Mouse (Mus musculus): ENCODE results near the gene Lingo1. TPM values are rescaled to one million over a fixed set of nuclear protein-coding genes. Genes with fewer than 3 reads are reported as not detected.

Gene Lingo1
- polyA plus RNA-seq, 1 experiment: 4.4 TPM

DNA sequence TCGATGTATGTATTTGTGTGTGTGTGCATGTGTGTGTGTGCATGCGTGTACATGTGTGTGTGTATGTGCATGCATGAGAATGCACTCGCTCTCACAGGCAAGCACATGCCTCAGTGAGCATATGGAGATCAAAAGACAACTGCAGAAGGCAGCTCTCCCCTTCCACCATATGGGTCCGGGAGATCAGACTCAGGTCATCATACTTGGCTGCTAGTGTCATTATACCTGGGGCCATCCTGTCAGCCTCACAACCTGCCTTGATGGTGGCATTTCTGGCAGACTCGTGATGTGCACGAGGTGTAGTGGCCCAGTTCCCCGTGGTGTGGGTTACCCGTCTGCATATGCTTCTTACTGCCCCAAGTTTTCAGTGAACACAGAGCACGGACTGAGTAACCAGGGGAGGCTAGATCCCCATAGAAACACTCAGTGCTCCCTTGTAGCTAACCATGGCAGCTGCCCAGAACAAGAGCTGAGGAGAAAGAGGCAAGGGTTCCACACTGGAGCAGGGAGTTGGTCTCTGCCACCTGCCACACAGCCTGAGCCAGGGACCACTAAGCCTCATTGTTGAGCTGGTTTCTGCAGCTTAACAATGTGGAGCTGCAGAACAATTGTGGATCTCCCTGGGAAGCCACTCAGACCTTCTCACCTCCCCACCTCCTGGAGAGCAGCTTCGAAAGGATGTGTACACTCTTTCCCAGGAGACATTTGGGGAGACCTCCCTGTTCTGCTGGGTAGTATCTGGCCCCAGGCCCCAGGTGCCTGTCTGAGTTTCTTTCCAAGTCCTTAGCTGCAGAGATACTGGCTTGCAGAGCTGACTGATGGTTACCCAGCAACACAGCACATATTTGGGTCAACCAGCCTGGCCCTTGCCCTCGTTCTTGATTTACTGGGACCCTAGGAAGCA, 212.9 kb downstream of the Lingo1 start:
- 69% methylated on average over 11 of the region's 11 CpGs for WGBS
- no peak for DNase-seq
- H3K4me3 ChIP-seq (replicated peaks; ENCODE audit: extremely low read depth, low read depth, low read length): no peak overlapping the region
- no peaks in the 10 kb centered on the region for H3K4me1 ChIP-seq (ENCODE audit: control insufficient read depth, insufficient read depth, low read length)
- TF ChIP-seq POLR2A (IDR thresholded peaks at IDR 0.05; ENCODE audit: borderline replicate concordance, extremely low read depth, low read depth, low read length): no peak
- TF ChIP-seq CTCF (IDR thresholded peaks at IDR 0.05; ENCODE audit: insufficient read depth, low read length): no peak

GRCm38 (mm10) chr9:56582628-56583027, 213.6 kb downstream of the Lingo1 start:
- no peak for DNase-seq
- 48% methylated on average over 8 of the region's 8 CpGs for WGBS

DNA sequence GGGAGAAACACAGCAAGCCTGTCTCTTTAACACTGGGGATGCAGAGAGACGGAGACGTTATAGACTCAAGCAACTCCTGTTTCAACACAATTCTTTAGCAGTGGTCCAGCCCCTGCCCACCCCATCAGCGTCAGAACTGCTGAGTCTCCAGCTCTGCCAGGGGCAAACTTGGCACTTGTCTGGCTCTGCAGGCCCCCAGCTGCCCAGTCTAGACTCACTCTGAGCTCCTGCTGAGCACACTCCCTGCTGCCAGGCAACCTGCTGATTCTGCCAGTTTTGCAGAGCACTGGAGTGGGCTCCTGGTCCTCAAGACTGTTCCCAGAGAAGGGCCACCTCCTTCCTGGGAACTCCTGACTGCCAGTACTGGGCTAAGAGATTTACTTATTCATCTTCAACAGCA, 214.6 kb downstream of the Lingo1 start:
- Histone ChIP-seq H3K4me3 (replicated peaks; ENCODE audit: extremely low read depth, low read depth, low read length) (no peak overlapping the region), H3K4me1 (ENCODE audit: control insufficient read depth, insufficient read depth, low read length) (no peaks in the 10 kb centered on the region)
- 56% methylated on average over 3 of the region's 3 CpGs for WGBS
- no peak for DNase-seq
- TF ChIP-seq POLR2A (IDR thresholded peaks at IDR 0.05; ENCODE audit: borderline replicate concordance, extremely low read depth, low read depth, low read length) (no peak), CTCF (IDR thresholded peaks at IDR 0.05; ENCODE audit: insufficient read depth, low read length) (no peak)

More at GRCm38 (mm10) chr9:56582628-56583027, 213.6 kb downstream of the Lingo1 start:
- TF ChIP-seq CTCF (IDR thresholded peaks at IDR 0.05; ENCODE audit: insufficient read depth, low read length) (no peak), POLR2A (IDR thresholded peaks at IDR 0.05; ENCODE audit: borderline replicate concordance, extremely low read depth, low read depth, low read length) (no peak)
- Histone ChIP-seq H3K4me1 (ENCODE audit: control insufficient read depth, insufficient read depth, low read length) (no peaks in the 10 kb centered on the region), H3K4me3 (replicated peaks; ENCODE audit: extremely low read depth, low read depth, low read length) (no peak overlapping the region)

DNA sequence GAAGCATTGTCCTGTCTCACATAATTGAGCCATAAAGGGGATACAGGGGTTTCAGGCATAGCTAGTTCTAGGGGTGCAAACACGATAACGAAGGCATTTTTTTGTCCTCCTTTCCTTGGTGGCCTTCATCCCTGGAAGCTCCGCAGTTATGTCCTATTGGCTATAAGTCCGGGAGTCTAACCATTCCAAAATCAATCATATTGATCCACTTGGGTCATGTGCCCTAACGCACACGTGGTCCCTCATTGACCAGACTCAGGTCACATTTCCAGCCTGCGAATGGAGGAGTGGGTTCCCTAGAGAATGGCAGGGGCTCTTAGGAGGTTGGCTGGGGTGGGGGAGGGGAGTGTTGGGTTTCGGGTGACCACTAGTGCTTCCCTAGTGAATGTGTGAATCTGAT, 215.3 kb downstream of the Lingo1 start:
- 81% methylated on average over 8 of the region's 8 CpGs for WGBS
- DNase-seq: no peak
- Histone ChIP-seq H3K4me1 (ENCODE audit: control insufficient read depth, insufficient read depth, low read length) (no peaks in the 10 kb centered on the region), H3K4me3 (replicated peaks; ENCODE audit: extremely low read depth, low read depth, low read length) (no peak overlapping the region)
- TF ChIP-seq POLR2A (IDR thresholded peaks at IDR 0.05; ENCODE audit: borderline replicate concordance, extremely low read depth, low read depth, low read length) (no peak), CTCF (IDR thresholded peaks at IDR 0.05; ENCODE audit: insufficient read depth, low read length) (no peak)

GRCm38 (mm10) chr9:56580101-56580500, 216.2 kb downstream of the Lingo1 start:
- no peak for DNase-seq
- WGBS: 36% methylated on average over 4 of the region's 4 CpGs
- Histone ChIP-seq H3K4me3 (replicated peaks; ENCODE audit: extremely low read depth, low read depth, low read length) (no peak overlapping the region), H3K4me1 (ENCODE audit: control insufficient read depth, insufficient read depth, low read length) (no peaks in the 10 kb centered on the region)
- TF ChIP-seq POLR2A (IDR thresholded peaks at IDR 0.05; ENCODE audit: borderline replicate concordance, extremely low read depth, low read depth, low read length) (no peak), CTCF (IDR thresholded peaks at IDR 0.05; ENCODE audit: insufficient read depth, low read length) (no peak)

DNA sequence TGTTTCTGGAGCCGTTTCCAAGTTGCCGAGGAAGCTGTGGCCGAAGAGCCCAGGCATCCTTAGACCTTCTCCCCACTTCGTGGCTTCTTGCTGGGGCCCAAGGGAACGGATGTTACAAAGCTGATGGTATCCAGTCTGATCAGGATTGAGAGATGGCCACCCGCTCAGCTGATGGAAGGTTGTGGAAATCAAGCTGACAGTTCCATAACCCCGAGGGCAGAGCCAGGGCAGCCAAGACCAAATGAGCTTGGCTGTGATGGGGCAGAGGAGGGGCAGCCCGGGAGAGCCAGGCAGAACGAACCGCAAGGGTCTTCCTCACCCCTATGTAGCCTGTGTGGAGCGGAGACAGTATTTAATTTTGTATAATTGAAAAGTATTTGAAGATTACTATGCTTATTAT, 218.9 kb downstream of the Lingo1 start:
- TF ChIP-seq POLR2A (IDR thresholded peaks at IDR 0.05; ENCODE audit: borderline replicate concordance, extremely low read depth, low read depth, low read length) (no peak), CTCF (IDR thresholded peaks at IDR 0.05; ENCODE audit: insufficient read depth, low read length) (no peak)
- Histone ChIP-seq H3K4me1 (ENCODE audit: control insufficient read depth, insufficient read depth, low read length) (no peaks in the 10 kb centered on the region), H3K4me3 (replicated peaks; ENCODE audit: extremely low read depth, low read depth, low read length) (no peak overlapping the region)
- no peak for DNase-seq
- 67% methylated on average over 11 of the region's 11 CpGs for WGBS

- no peaks in the 10 kb centered on the region for H3K4me1 ChIP-seq (ENCODE audit: control insufficient read depth, insufficient read depth, low read length)
- TF ChIP-seq CTCF (IDR thresholded peaks at IDR 0.05; ENCODE audit: insufficient read depth, low read length) (no peak), POLR2A (IDR thresholded peaks at IDR 0.05; ENCODE audit: borderline replicate concordance, extremely low read depth, low read depth, low read length) (no peak)
- 36% methylated on average over 23 of the region's 23 CpGs for WGBS
- no peak overlapping the region for H3K4me3 ChIP-seq (replicated peaks; ENCODE audit: extremely low read depth, low read depth, low read length)
- DNase-seq: no peak
Observed at GRCm38 (mm10) chr9:56572534-56573479, 223.5 kb downstream of the Lingo1 start.

Other genes starting within 250 kb of the Lingo1 start
- 1.7 and 1.8 TPM in 2 replicates for gene Odf3l1, start 68.2 kb upstream of the Lingo1 start, polyA plus RNA-seq (2012; rRNA removed)
- 19.5 and 21.2 TPM in 2 replicates for gene Cspg4, start 68.6 kb upstream of the Lingo1 start, polyA plus RNA-seq (2012; rRNA removed)
- gene Snx33, start 131.9 kb upstream of the Lingo1 start, polyA plus RNA-seq (2012; rRNA removed): 22.4 and 23.6 TPM in 2 replicates
- 195 and 264 TPM in 2 replicates for gene Imp3, start 141.0 kb upstream of the Lingo1 start, polyA plus RNA-seq (2012; rRNA removed)
- 3.8 and 5.0 TPM in 2 replicates for gene Snupn, start 154.4 kb upstream of the Lingo1 start, polyA plus RNA-seq (2012; rRNA removed)
- gene Ptpn9, start 198.5 kb upstream of the Lingo1 start, polyA plus RNA-seq (2012; rRNA removed): 30.3 and 35.4 TPM in 2 replicates

Measured in lung, adult 2 months (tissue).